Mouse (Mus musculus) layer of hippocampus, adult 9-11 months (tissue): Measurements from ENCODE around the gene Otud7a.

ENCODE experiments used
- DNase-seq: peaks from one replicate; pipeline ENCODE4 v3.0.0; 2022

Gene Otud7a

DNA sequence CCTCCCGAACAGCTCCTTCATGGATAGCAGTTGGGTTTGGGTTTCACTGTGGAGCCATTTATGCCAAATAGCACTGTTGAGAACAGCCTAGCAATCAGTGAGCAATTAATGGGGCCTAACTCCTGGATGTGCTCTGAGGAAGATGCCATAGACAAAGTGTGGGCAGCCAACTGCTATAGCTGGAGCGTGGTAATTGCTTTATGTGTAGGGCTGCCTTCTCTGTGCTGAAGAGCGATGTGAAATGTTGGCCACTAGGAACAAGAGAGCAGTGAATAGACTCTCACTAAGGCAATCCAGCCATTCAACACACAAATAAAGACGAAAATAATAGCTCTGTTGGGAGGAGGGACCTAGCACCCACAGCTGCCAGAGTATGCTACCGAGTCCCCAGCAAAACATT lies 345.2 kb downstream of the Otud7a start:
- no peak for DNase-seq

DNA sequence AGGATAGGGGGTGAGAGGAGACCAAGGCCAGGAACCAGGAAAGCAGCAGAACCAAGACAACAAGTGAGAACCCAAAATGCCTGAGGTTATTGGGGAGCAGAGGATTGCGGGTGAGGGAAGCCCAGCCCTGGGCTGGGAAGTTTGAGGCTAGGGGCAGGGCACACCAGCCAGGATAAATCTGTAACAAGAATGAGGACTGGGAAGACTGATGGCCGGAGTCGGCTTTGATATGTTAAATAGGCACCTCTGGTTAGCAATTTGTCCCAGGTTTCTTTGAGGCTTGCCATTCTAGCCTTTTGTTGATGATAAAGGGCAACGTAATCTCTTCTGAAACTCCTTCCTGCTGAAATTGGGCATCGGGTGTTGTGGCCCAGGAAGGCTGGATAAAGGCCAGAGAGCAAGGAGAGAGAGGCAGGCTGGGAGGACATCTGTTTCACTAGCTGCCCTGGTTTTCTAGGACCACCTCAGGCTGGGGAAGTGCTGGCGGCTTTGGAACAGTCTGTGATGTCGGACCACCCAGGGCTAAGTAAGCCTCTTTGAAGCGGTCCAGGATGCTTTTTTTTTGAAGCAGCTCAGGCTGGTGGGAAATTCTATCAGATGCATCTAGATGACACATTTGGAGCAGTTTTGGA lies 351.6 kb downstream of the Otud7a start:
- no peak for DNase-seq

DNA sequence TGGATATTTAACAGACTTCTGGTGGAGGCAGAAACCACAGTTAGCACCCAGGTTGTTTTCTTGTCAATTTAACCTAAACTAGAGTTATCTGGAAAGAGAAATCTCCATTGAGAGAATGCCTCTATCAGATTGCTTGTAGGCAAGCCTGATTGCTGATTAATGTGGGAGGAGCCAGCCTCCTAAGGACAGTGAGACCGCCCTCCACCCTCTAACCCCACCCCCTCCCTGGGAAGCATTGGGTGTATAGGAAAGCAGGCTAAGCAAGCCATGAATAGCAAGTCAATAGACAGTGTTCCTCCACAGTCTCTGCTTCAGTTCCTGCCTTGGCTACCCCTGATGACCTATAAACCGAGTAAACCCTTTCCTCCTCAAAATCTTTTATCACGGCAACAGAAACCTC lies 353.9 kb downstream of the Otud7a start:
- no peak for DNase-seq

DNA sequence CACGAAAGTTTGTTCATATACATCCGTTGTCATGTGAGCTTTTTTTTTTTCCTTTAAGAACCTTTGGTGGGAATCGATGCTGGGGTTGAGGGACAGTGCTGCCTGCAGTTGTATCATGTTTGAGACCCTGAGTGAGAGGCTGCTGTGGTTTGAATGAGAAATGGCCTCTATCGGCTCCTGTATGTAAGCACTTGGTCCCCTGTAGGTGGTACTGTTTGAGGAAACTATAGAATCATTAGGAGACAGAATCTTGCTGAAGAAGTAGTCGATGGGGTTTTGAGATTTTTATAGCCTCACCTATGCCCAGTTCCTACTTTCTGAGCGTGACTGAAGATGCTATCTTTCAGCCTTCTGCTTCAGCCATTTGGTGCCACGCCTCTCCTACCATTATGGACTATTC lies 354.8 kb downstream of the Otud7a start:
- no peak for DNase-seq

DNA sequence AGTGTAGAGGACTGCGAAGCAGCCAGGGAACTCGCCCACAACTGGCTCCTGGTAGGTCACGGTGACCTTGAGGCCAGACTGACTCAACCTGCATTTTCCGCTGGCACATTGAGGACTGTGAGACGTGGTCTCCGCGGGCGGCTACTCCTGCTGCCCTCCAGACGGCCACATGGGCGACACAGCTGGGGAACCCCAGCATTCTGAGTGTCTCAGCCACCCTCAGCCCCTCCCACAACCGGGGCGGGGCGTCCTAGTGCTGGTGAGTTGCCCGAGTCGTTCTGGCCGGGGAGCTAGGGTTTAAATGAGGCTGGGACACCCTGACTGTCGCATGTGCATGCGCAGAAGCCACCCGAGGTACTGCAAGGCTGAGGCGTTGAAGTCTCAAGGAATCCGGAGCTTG lies 358.2 kb downstream of the Otud7a start:
- no peak for DNase-seq
